Mouse (Mus musculus): Measurements from ENCODE around the gene Pex13. TPM values are rescaled to one million over a fixed set of nuclear protein-coding genes. Genes with fewer than 3 reads are reported as not detected.

The Pex13 gene
- polyA plus RNA-seq (2017; shearing (Covaris generic)): 38.1 TPM

DNA sequence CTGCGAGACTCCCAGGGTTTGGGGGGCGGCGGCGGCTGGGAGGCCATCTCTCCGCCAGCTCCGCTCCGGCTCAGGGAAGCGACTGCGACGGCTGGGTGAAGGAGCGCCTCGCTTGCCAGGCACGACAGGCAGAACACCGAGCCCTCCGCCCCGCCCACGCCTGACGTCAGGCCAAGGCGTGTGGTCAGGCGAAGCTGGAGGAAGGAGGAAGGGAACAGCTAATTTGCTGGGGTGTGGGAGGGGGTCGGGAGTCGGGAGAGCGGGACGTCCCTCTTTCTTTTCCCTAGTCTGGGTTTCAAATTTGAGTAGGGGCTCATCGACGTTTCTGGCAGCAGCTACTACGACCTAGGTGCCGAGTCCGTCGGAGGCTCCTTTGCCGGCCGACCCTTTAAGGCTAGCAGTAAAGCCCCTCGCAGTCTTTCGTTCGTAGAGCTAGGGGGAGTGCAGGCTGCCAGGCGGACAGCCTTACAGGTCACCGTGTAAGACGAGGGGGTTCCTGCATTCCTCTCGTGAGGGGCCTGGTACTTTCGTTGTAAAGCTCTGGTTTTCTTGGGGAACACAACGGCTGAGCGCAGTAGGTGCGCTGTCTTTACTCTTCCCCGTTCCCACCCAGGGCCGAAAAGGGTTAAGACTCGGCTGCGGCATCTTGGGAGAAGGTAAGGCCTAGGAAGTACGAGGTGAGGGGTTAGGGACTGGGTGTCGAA, at the start of gene Pex13:
Pex13 (minus strand) TSS at position 162 of the 704 bp plus-strand sequence.

DNA sequence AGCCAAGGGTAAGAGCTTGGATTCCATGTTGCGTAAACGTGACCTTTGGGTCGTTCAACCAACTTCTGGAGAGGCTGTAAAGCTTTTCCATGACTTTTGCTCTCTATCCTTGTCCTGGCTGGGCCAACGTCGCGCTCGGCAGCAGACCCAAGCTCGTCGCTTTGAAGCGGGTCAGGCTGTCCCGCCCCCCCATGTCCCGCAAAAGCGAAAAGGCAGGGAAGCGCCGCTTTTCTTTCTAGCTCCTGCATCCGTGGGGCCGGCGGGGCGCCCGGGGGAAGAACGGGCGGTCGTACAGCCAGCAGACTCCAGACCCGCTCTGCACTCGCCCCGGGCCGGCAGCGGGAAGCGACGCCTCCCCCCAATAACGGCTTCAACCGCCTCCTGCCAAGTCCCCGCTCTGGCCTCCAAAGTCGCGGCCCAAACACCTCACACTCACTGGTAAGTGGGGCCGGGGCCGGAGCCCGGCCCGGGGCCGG, 410 bp downstream of the Pex13 start, which contains the start of gene Pus10:
Pus10 (plus strand) TSS at position 364 of the 476 bp plus-strand sequence.

DNA sequence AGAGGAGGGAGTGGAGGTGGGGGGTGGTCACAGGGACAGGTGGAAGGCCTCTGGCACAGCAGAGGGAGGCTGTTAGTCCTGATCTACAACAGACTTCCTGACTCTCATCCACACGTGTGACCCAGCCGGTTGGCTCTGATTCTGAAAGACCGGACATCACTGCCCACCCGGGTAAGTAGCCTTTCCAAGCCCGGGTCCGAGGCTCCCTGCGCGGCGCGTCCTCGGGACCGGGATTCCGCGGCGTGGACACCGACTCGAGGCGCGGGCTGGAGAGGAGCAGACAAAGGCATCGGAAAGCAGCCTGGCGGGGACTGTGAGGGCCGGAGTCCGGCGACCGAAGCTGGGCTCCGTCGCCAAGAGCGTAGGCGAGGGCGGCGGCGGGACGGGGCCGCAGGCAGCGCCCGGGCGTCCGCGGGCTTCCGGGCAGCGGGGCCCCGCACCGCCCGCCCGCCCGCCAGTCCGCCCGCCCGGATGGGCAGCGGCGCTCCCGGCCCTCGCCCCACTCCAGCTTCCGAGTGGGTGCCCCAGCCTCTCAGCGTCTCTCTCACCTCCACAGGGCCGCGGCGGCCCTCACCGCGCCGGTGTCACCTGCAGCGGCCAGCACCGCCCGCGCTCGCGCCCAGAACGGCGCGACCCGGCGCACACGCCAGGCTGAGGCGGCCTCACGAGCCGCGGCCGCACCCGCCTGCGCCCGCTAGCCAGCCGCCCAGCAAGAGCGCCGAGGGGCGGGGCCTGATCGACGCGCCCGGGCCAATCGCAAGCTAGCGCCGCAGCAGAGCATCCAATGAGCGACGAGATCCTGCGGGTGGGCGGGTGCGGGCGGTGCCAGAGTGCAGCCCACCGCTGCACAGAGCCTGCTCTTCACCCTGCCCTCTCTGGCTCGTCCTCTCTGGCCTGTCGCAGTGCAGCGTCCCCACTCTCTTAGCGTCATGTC, 32.5 kb downstream of the Pex13 start, which contains the start of gene 0610010F05Rik:
0610010F05Rik (minus strand) TSS at position 695 of the 934 bp plus-strand sequence.

Other genes with a start within 250 kb of the Pex13 start
- 98.1 TPM for gene Ahsa2, start 167.9 kb downstream of the Pex13 start, polyA plus RNA-seq (2017; shearing (Covaris generic))
- not detected for gene 1700093K21Rik, start 144.8 kb downstream of the Pex13 start, polyA plus RNA-seq (2017; shearing (Covaris generic))
- gene 0610010F05Rik, start 32.3 kb downstream of the Pex13 start, polyA plus RNA-seq (2017; shearing (Covaris generic)): 11.0 TPM
- gene Pus10, start 285 bp downstream of the Pex13 start, polyA plus RNA-seq (2017; shearing (Covaris generic)): 12.7 TPM
- gene Rel, start 105.0 kb upstream of the Pex13 start, polyA plus RNA-seq (2017; shearing (Covaris generic)): 59.9 TPM
- gene Papolg, start 229.3 kb upstream of the Pex13 start, polyA plus RNA-seq (2017; shearing (Covaris generic)): 39.2 TPM